Mouse (Mus musculus) gastrocnemius, postnatal 4 days (tissue): Measurements from ENCODE around the gene Gas2l2. TPM values are rescaled to one million over a fixed set of nuclear protein-coding genes. Genes with fewer than 3 reads are reported as not detected.

Source experiments
- DNase-seq, 2 experiments: peaks; one replicate each; pipeline ENCODE4 v3.0.0; 2021 to 2022; ENCODE audit warnings: low spot score in 2 of 2, mixed read lengths in 2 of 2
- long read RNA-seq, 2 experiments: library from polyadenylated mRNA; stranded (forward); transcript quantifications; one replicate each; pipeline ENCODE4 v2.0.0; 2021
- total RNA-seq, 2 experiments: library from RNA; stranded (reverse); gene quantifications; 2 replicates each; pipeline ENCODE4 v1.2.3; 2021

Gene Gas2l2
- total RNA-seq, result under 1 TPM; 0.15 to 0.34 TPM
- long read RNA-seq, experiment 1, result 0 reads
- long read RNA-seq, experiment 2, result 0 reads

DNA sequence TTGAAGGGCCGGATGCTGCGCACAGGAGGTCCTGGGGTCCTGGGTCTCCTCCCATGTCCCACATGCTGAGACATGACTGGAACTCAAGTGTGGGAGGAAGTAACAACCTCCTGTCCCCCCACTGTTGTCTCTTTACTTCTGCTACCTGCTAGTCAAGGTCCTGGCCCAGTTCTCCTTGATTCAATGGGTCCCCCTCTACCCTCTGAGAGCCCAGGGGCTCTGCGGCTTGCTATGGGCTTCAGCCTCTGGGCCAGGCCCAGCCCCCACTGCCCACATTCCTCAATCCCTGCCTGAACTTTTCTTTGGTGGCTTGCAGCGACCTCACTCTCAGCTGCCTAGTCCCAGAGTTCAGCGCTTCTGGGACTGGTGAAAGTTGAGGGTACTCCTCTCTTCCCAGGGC, at the start of gene Gas2l2:
Gene Gas2l2 (minus strand): TSS at position 101 of the 400 bp plus-strand sequence.
- no peak for DNase-seq

DNA sequence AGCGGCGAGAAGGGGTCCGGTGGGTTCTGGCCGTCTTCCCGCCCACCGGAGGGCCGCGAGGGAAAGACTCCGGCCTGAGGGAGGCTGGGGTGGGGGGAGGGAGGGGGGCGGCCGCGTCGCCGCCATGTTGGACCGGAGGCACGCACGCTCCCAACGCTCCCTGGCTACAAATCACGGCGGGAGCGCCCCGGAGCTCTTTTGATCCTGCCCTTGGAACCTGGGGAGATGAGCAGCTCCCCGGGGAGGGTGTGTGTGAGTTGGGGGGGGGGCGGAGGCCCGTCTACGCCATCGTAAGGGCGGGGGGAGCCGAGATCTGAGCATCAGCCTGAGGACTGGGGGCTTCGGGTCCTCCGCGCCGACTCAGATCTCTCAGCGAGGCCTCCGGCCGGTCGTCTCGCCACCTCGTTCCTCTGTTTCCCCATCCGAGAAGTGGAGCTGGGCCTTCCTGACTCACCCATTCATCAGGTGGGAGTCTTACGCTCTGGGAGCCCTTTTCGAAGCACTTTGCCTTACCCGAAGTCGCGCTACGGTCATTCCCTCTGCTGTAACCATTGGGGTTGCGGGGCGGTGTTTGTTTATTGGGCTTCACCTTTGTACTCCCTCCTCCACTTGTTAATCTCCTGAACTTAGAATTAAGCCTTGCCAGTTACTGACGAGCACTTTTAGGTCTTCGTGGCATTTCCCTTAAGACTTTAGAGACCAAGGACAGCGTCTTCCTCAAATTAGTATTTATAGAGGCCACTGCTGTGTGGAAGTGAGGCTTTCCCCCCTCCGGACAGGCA, 44.2 kb upstream of the Gas2l2 start:
- no peak for DNase-seq

DNA sequence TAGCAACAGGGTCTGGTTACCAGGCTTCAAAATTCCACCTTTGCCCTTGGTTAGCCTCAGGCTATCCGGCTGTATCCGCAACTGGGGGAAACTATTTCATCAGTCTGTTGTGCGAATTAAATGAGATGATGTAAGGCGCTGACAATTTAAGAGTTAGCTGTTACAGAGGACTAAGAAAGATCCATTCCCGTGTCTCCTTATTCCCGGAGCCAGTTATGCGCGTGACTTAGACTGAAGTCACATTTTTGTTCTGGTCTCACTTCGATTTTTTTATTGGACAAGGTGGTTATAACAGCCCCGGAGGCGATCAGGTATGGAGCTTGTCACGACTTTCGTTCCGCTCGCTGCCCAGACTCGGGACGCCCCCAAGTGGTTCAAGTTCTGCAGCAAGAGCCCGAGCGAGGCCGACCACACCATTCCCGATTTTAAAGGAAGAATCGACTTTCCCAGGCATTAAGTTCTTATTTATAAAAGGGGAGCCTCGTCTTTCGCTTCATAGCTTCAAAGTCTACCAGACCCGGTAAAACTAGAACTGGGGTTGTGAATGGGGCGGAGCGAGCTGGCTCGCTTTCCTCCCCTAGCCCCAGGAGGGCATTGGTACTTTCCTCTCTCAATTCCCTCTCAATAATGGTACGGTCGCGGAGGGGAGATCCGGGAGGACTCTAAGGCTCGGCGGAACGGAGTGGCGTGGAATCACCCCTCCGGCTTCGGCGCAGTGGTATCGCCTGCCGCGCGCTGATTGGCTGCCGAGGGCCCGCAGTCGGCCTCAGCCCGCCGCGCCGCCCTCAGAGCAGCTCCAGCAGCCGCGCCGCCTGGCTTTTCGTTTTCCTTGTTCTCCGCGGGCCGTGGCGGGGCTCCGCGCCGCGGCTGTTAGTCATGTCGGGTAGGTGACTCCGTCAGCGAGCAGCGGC, 43.3 kb upstream of the Gas2l2 start, which contains the start of gene Taf15:
Gene Taf15 (plus strand): TSS at position 763 of the 911 bp plus-strand sequence.
- DNase-seq, result peak; percentile 97 to 99

DNA sequence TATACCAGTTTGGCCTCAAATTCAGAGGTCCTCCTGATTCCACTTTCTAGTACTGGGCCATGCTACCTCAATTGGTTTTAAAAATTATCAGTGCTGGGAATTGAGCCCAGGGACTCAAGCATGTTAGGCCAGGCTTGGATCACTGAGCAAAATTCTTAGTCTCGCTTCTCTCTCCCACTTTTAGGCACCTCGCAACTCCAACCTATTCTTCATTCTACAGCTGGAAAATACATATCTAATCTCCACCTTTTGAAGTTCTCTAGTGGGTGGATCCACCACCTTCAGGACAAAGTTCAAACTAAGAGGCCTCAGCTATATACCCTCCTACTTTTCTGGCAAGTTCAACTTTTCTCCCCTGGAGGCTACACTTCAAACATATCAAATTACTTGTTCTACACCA, 42.5 kb upstream of the Gas2l2 start:
- no peak for DNase-seq

DNA sequence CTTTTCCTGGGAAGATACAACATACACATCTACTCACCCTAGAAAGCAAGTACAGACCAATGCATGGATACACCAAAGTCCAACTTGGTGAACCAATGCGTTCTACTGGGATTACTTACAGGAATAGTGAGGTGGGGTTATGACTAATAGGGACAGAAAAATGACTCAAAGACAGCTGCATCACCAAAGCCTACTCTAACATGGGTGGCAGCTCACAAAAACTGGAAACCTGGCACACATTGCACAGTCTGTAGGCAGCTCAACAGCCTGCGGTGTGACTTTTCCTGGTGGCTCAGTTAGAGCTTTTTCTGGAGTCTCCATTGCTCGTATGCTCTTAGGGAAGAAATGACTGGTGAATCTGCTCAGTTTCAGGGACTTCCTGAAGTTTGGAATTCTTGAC, 39.5 kb upstream of the Gas2l2 start:
- DNase-seq, result no peak

DNA sequence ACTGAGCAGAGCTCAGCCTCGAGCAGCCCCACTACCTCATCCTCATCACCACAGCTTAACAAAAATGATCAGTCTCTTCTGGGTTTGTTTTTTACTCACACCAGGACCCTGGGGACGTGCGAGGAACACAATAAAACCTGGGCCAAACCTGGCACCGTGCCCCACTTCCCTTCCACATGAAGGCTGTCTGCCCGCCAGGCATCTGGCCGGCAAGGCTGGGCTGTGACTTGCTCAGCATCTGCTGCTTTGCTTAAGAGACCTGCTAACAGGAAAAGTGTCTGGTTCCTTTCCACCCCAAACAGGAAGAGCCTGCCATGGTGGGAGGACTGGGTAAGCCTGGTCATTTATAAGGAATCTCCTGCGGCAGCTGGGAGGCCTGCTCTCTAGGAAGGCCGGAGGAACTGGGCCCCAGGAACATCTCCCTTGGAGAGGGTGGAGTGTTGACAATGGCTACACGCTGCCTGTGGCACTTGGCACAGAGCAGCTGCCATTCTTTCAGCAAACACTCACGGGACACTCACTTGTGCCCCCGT, 37.9 kb upstream of the Gas2l2 start:
- peak in 1 of 2 experiments; percentile 66 for DNase-seq

DNA sequence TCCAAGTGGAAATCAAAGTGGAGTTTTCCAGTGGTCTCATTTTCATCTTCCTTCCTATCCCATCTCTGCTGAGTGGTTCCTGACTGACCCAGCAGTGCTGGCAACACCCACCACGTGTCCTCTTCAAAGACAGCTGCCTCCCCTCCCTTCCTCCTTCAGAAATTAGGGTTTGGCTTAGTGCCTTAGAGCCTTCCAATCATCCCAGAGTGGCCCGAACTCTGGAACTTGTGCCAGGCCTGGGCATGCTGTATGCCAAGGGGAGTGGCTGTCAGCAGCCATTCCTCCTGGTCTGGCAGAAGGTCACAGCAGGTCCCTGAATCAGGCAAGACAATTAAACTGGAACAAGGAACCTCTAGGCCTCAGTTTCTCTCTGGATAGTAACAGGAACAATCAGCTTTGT, 36.7 kb upstream of the Gas2l2 start:
- DNase-seq, result no peak

DNA sequence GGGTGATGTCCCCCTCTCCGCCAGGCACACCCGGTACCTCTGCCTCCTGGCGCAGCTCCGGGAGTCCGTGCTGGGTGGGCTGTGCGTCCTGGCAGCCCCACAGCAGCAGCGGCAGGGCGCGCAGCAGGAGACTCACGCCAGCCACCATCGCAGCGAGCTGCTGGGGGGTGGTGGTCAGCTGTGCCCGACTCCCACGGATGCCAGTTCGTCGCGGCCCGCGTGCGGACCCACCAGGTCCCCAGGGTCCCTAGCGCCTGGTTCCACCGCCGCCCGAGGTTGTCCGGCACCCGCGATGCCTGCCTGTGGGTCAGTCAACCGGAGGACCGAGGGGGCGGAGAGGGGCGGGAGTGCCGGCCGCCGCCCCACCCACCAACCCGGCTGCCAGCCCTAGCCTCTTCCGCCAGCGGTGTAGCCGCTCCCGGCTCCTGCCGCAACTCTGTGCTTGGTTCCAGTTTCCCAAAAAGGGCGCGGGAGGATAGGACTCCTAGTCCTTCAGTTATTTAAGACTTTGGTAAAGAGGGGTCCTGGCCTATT, 33.5 kb upstream of the Gas2l2 start, which contains the start of gene Mmp28:
Gene Mmp28 (minus strand): TSS at position 361 of the 534 bp plus-strand sequence.
- peak; percentile 58 to 61 for DNase-seq

DNA sequence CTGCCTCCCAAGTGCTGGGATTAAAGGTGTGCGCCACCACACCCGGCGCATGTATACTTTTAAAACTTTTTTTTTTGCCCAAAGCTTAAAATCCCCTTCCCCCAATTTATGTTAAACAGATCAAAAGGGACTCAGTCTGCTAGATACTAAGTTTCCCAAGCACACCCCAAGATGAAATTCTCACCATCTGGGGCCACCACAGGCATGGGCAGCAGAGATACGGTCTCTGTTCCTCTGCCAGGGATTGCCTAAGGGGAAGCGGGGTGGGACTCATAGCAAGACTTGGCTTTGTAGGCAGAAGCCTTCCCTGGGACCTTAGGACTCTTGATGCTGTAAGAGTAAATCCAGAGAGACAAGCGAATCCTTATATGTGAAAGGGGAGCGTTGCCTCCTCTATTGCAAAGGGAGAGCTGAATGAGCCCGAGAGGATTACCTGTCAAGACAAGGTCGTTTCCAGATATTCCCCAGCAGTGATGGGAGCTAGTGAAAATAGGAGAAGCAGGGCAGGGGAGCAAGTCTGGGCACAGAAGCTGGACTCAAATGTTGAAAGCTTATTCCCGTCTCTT, 32.3 kb upstream of the Gas2l2 start:
- no peak for DNase-seq

DNA sequence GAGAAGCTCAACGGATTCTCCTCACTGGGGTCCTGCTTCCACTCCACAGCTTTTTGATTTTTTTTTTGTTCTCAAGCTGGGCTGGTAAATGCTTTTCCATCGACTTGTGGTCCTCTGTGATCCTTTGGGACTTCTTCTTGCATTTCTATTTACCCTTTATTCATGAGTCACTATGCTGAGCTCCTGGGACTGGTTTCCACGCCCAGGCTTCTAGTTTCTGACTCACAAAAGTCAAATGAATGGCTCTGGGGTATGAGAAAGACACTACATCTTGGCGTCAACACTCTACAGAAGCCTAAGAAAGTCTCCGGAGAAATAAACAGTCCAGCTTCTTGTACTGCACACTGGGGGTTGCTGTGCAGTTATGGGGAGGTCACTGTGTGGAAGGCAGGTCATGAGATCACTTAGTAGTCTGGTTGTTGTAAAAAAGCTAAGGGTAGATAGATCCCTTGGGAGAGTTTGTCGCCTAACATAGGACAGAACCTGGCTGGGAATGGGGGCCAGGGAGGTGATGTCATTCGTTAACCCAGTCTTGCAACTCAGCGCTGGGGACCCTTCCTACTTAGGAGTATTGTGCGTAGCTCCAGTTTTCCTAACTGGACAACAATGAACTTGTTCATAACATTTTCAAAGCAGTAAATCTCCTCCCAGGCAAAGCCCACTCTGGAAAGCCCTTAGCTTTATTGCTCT, 28.8 kb upstream of the Gas2l2 start:
- no peak for DNase-seq

DNA sequence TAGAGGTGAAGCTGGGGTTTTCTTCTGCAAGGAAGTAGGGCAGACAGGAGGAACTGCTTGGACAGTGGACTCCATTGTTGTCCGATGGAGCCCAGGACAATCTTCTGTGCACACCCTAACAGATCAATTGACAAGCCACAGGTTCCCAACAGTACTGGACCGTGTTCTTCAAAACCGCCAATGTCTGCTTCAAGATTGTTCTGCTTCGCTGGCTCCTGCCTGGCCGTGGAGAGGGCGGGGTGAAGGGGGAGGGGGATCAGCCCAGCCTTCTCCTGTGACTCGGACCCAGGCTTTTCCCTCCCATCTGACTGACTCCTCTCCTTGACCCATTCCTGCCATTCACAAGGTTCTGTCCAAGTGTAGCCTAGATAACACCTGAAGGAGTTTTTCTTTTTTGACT, 28.0 kb upstream of the Gas2l2 start:
- no peak for DNase-seq

DNA sequence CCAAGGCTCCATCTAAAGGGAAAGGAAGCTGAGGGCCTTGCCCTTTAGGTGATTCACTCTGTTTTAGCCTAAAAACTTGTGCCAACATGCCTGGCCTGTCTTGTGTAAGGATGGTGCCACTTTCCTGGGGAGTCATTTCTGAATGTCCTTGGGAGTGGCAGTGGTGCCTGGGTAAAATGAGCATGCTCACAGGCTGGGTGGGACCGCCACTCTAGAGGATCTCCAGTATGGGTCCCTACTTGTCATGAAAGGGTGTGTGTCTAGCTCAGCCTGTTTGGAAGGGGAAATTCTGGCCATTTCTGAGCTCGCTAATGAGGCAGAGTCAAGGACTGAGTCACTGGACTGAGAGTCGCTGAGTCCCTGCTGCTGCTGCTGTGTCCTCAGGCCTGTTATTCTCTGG, 26.4 kb upstream of the Gas2l2 start:
- no peak for DNase-seq

DNA sequence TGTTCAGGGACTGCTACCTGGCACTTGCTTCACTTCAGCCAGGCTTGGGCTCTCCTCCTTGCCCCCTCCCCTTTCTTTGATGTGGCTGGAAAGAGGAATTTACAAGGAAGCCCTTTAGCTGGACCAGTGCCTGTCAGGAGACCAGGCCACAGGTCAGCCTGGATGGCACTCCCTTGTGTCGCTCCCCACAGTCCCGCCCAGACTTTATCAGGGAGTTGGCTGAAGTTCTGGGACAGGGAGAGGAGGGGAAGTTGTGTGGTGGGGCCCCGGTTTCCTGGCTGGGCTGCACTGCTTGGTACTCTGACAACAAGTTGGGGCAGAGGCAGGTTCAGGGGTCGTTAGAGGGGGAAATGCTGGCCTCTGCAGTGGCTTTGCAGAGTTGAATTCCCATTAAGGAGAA, 25.3 kb upstream of the Gas2l2 start:
- DNase-seq, result no peak

DNA sequence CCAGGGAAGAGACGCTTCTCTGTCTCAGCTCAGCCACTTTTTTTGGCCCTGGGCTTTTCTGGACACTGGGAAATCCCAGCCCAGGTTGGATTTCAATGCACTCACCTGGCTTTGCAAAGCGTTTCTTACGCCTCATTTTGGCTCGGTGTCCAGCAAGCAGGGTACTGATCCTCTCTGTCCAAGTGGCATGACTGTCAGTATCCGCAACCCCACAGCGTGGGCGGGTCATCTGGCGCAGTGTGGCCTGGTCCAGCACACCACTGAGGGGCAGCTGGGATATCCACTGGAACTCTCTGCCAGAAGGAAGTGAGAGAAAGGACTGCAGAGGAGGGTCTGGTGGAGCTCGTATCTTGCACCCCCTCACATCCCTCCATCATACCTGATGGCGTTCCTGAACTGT, 22.0 kb upstream of the Gas2l2 start:
- no peak for DNase-seq

DNA sequence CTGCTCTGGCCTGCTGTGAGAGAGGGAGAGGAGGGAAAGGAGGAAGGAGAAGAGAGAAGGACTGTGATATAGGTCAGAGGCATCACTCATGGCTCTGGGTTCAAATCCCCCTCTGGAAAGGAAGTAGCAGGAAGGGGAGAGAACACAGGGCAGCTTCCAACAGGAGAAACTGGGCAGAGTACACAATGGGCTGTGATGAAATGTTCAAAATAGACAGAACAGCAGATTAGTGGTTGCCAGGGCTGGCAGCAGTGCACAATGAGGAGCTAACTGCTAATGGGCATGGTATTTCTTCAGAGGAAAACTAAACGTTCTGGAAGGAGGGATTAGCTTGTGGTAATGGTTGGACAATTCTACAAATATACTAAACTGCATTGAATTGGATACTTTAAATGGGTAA, 21.3 kb upstream of the Gas2l2 start:
- no peak for DNase-seq

DNA sequence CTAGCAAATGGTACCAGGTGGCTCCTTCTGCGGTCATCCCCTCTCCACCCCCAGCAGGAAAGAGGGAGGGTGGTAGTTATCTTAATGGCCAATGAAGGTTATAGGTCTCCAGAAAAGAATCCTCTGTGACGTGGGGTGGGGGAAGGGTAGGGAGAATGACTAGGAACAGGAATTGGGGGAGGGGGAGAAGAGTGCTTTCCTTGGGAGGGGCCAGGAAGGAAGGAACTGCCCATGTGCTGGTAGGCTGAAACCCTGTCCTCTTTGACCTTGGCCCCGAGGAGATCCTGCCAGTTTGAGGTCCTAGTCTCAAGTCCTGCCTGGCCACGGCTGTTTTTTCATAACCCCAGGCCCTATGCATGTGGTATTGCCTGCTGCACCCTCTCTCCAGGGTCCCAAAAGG, 20.0 kb upstream of the Gas2l2 start:
- DNase-seq, result no peak

DNA sequence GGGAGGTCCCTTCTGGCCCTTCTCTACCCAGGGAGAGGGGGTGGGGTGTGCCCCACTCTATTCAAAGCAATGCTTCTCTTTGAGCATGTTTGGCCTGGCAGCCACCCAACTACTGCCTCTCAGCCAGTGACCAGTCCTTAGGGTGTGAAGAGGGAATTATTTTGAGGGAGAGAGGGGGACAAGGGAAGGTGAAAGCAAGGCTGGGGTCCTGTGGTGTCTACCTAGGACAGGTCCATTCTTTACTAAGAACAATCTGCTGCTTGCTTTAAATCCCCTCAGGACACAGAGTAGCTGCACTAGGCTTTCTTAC, 19.6 kb upstream of the Gas2l2 start:
- DNase-seq, result no peak

DNA sequence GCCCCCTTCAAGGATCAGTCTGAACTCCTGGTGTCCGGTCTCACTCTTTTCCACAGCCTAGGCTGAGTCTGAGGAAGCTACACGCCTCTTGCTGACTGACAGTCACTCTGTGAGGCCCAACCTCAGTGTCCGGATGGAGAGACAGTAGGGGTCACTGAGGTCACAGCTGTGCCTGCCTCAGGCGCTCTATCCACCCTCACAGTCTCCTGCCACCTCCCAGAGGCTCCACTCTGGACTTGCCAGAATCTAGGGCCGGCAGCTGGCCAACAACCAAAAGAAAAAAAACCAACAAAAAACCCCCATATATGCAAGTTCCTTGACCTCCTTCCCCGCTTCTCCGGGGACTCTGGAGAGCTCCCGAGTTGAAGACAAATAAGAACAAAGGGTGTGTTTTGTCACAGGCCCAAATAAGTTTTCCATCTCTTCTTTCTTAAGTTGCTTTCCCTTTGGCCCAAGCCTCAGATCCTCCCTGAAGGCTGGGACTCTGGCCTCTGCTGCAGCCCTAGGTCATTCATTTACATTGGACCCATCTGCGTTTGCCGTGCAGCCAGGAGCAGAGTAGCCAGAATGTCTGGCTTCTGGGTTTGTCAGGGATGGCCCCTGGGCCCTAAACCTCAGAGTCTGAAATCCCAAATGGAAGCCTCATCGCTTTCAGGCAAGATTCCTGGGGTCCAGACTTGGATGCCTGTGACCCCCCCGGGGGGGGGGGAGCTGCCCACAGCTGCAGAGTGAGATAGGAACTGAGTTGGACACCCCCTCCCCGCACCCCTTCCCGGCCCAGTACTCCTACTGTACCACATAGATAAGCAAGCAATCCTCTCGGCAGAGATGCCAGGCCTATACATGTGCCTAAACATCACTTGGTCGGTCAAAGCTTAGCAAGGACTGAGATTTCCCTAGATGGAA, 19.0 kb upstream of the Gas2l2 start:
- DNase-seq, result peak in 1 of 2 experiments; percentile 36

DNA sequence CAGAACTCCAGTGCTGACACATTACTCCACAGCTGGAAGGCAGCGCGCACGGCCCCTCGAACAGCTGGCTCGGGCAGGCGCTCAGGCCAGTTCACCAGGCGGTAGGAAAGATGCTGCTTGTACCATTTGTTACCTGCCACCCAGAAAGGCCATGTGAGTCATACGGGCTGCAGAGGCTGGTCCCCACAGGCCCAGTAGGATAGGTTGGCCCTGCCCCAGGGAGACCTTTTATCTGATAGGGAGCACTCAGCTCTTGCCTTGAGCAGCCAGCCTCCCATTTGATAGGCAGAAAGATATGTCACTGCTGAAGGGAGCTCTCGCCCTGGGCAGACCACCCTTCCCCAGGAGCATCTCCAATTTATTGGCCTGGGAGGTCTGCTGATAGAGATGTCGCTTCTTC, 18.4 kb upstream of the Gas2l2 start:
- DNase-seq, result no peak

DNA sequence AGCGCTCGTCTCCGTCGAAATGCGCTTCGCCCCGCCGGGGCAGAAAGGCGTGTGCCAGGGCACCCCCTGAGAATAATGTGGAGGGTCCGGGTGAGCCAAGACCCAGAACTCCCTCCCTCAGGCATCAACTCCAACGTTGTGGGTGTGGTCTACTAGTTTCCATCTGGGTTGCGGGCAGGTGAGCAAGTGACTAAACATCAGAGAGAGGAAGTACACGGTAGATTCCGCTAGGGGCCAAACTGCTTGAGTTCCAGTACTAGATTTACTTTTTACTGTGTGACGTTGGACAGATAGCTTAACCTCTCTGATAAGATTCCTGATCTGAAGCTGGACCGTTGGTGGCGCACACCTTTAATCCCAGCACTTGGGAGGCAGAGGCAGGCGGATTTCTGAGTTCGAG, 15.7 kb upstream of the Gas2l2 start:
- DNase-seq, result no peak
